Mouse (Mus musculus) left cerebral cortex, adult 8-10 months (tissue): ENCODE measurements around the gene Sh3d21. TPM values are rescaled to one million over a fixed set of nuclear protein-coding genes. Genes with fewer than 3 reads are reported as not detected.
"Not testable (repeated sequence)": the region's sequence is repeated elsewhere in the genome, so short reads cannot be mapped to it uniquely, and the experiment has no call there.

ENCODE experiments used
- DNase-seq, 2 experiments: peaks; one replicate each; pipeline ENCODE4 v3.0.0; 2022; ENCODE audit warnings: low spot score in 2 of 2
- total RNA-seq, 4 experiments: library from RNA; stranded (reverse); gene quantifications; 2 replicates each; pipeline ENCODE4 v1.2.4; 2022

Sh3d21 gene
- 1 to 10 TPM in 1 of 4 experiments, under 1 TPM in 3; 0.63 to 1.4 (median 0.85) TPM for total RNA-seq

- DNase-seq = no peak
These were observed at the start of gene Sh3d21 for GRCm38 (mm10) chr4:126163067-126163659. TSS of gene Sh3d21 (minus strand) at chr4:126163491.

- no peak for DNase-seq
These were observed 43.8 kb upstream of the Sh3d21 start for GRCm38 (mm10) chr4:126207081-126207480.

- no peak for DNase-seq
These were observed 42.1 kb upstream of the Sh3d21 start for GRCm38 (mm10) chr4:126205386-126205785.

- DNase-seq = no peak
These were observed 41.5 kb upstream of the Sh3d21 start for GRCm38 (mm10) chr4:126204661-126205230.

- no peak for DNase-seq
These were observed 40.7 kb upstream of the Sh3d21 start for GRCm38 (mm10) chr4:126204016-126204415.

- no peak for DNase-seq
These were observed 40.1 kb upstream of the Sh3d21 start for GRCm38 (mm10) chr4:126203336-126203895.

- peak; percentile 94 to 99 for DNase-seq
These were observed 39.3 kb upstream of the Sh3d21 start, which contains the start of gene Thrap3 for GRCm38 (mm10) chr4:126202303-126203181. TSS of gene Thrap3 (minus strand) at chr4:126202760.

GRCm38 (mm10) chr4:126201514-126202302 is 38.4 kb upstream of the Sh3d21 start:
- no peak for DNase-seq

- DNase-seq = no peak
These were observed 37.4 kb upstream of the Sh3d21 start for GRCm38 (mm10) chr4:126200656-126201055.

GRCm38 (mm10) chr4:126200036-126200435 is 36.7 kb upstream of the Sh3d21 start:
- no peak for DNase-seq

- DNase-seq = no peak
These were observed 36.3 kb upstream of the Sh3d21 start for GRCm38 (mm10) chr4:126199556-126199955.

GRCm38 (mm10) chr4:126197485-126197884 is 34.2 kb upstream of the Sh3d21 start:
- DNase-seq = no peak

- no peak for DNase-seq
These were observed 31.6 kb upstream of the Sh3d21 start for GRCm38 (mm10) chr4:126194916-126195315.

- no peak for DNase-seq
These were observed 30.9 kb upstream of the Sh3d21 start for GRCm38 (mm10) chr4:126194216-126194615.

GRCm38 (mm10) chr4:126190636-126191035 is 27.3 kb upstream of the Sh3d21 start:
- DNase-seq = no peak

- DNase-seq = no peak
These were observed 23.8 kb upstream of the Sh3d21 start for GRCm38 (mm10) chr4:126187096-126187495.

- no peak for DNase-seq
These were observed 19.7 kb upstream of the Sh3d21 start for GRCm38 (mm10) chr4:126183034-126183433.

GRCm38 (mm10) chr4:126181170-126181957 is 18.1 kb upstream of the Sh3d21 start:
- no peak for DNase-seq

- not testable (repeated sequence) for DNase-seq
These were observed 12.7 kb upstream of the Sh3d21 start for GRCm38 (mm10) chr4:126175980-126176379.

- DNase-seq = no peak
These were observed 10.5 kb upstream of the Sh3d21 start for GRCm38 (mm10) chr4:126173800-126174199.
